ENCODE assay signal across 12 mouse cellular contexts in the genomic region with DNA sequence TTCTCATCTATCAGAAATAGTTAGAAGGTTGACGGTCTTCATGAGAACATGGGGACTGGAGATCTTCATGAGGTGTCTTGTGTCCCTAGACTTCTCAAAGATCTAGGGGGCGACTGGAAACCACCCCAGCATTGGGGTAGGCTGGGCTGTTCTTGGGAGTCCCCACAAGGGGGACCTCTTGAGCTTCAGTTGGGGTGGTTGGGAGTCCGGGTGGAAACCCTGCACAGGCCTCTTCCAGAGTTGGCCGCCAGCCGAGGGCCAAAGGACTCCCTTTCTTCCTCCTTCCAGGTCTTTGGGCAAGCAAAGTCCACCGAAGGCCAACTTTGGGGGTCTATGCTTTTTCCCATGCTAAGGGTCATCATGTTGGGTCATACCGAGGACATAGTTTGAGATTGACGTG.
DNase-seq lines count a peak whose midpoint lies in the region; ATAC-seq lines count a peak whose summit lies in the region.
"Had no signal": no experiment of that assay in that cellular context is flagged by ENCODE, and none has a peak within 500 bp of the region (broad histone marks: within the 10 kb centered on the region; RNA-seq: fewer than 3 reads in every experiment).

No protein-coding gene starts in this region.

- no peaks in the 10 kb centered on the region for H3K4me1 ChIP-seq in midbrain, embryonic 13.5 days (replicated peaks)
- H3K4me1 ChIP-seq: embryonic facial prominence, embryonic 13.5 days; heart, embryonic 13.5 days; hindbrain, embryonic 15.5 days had no signal

- H3K36me3 ChIP-seq in midbrain, embryonic 13.5 days: no peaks in the 10 kb centered on the region
- H3K36me3 ChIP-seq: embryonic facial prominence, embryonic 13.5 days; heart, embryonic 13.5 days; hindbrain, embryonic 15.5 days had no signal

- H3K27ac ChIP-seq in midbrain, embryonic 13.5 days: no peak overlapping the region
- H3K27ac ChIP-seq: embryonic facial prominence, embryonic 13.5 days; heart, embryonic 13.5 days; hindbrain, embryonic 15.5 days had no signal

- H3K27me3 ChIP-seq in midbrain, embryonic 13.5 days: no peaks in the 10 kb centered on the region
- H3K27me3 ChIP-seq: embryonic facial prominence, embryonic 13.5 days; heart, embryonic 13.5 days; hindbrain, embryonic 15.5 days had no signal

- H3K9me3 ChIP-seq in midbrain, embryonic 13.5 days: peaks cover 6% of the 10 kb centered on the region
- H3K9me3 ChIP-seq: hindbrain, embryonic 15.5 days had no signal

- 73% methylated on average over 8 of the region's 8 CpGs for WGBS in midbrain, embryonic 13.5 days

- H3K4me2 ChIP-seq in midbrain, embryonic 13.5 days (replicated peaks): no peak overlapping the region
- H3K4me2 ChIP-seq: embryonic facial prominence, embryonic 13.5 days; heart, embryonic 13.5 days; hindbrain, embryonic 15.5 days had no signal

- intact Hi-C loops in heart, postnatal 36 days (cut with DNase I): no loop called here

- H3K9ac ChIP-seq in midbrain, embryonic 13.5 days (replicated peaks): no peak overlapping the region
- H3K9ac ChIP-seq: embryonic facial prominence, embryonic 13.5 days; heart, embryonic 13.5 days; hindbrain, embryonic 15.5 days had no signal

- peak; percentile 36; the same call in 1 of the 2 replicates for ATAC-seq in megakaryocyte, adult 5-6 weeks (ENCODE audit: poor library complexity, severe bottlenecking)
- no peak for ATAC-seq in midbrain, embryonic 13.5 days

- DNase-seq in heart, adult 11 months: peak; percentile 84
- no peak for DNase-seq in heart, postnatal 36 days
- peak; percentile 20 for DNase-seq in CD4-positive helper T cell, adult 2 months (ENCODE audit: low read depth, low spot score)
- DNase-seq in c-Kit-positive CD71-negative TER-119-negative erythroid progenitor cells, embryonic 14.5 days (ENCODE audit: low read depth): peak; percentile 10
- no peak for DNase-seq in frontal cortex, postnatal 36 days (ENCODE audit: low spot score in 2 of 2)
- DNase-seq in left cerebral cortex, adult 9 months (ENCODE audit: low spot score in 2 of 2): no peak
- DNase-seq: cerebellum, adult 11 months had no signal

- no peak overlapping the region for H3K4me3 ChIP-seq in midbrain, embryonic 13.5 days (replicated peaks)
- H3K4me3 ChIP-seq: embryonic facial prominence, embryonic 13.5 days; heart, embryonic 13.5 days; hindbrain, embryonic 15.5 days had no signal

Comparison
In these comparisons a context has a peak if more than half of its experiments do, and no peak if none do; other contexts are left out.
1. DNase-seq: peak in heart, adult 11 months (single experiment), CD4-positive helper T cell, adult 2 months (single experiment) and c-Kit-positive CD71-negative TER-119-negative erythroid progenitor cells, embryonic 14.5 days (single experiment); none in heart, postnatal 36 days (0 of 2), frontal cortex, postnatal 36 days (0 of 2) and left cerebral cortex, adult 9 months (0 of 2).